Mouse (Mus musculus): ENCODE results near the gene Cep350. TPM values are rescaled to one million over a fixed set of nuclear protein-coding genes. Genes with fewer than 3 reads are reported as not detected.

Cep350 gene
- polyA plus RNA-seq, 1 experiment = 0.38 TPM

DNA sequence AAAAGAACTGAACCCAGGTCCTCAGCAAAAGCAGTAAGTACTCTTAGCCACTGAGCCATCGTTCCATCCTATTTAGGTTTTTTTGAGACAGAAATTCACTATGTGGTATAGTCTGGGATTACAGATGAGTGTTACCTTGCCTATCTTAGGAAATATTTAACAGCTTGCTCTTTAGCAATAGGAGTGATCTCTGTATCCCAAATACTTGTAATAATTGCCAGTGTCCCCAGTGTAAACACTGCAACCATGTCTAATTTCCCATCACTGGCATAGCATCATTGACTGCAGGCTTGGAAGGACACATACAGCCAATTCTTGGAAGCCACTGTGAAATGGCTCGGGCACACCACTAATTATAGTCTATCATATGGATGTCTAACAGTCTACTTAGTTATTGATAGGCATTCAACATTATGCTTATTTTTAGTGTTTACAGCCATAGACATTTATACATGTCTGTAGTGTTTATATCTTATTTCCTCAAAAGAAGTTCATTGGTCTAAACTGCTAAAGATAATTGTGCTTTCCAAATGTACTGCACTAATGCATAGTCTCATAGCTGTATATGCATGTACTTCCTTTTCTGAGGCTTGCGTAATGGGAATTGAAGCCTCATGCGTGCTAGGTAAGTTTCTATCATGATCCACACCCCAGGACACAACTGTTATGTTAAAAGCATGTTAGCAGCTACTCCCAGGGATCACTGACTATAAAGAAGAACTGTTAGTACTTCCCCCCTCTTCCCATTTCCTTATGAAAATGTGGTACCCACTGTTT, 146.9 kb downstream of the Cep350 start:
- Histone ChIP-seq H3K4me3 (replicated peaks) (no peak overlapping the region), H3K27me3 (ENCODE audit: control insufficient read depth) (no peaks in the 10 kb centered on the region), H3K36me3 (ENCODE audit: control insufficient read depth) (no peaks in the 10 kb centered on the region), H3K9me3 (ENCODE audit: control insufficient read depth, low read length) (no peaks in the 10 kb centered on the region), H3K4me1 (ENCODE audit: control insufficient read depth) (peaks cover 6% of the 10 kb centered on the region)
- TF ChIP-seq TAL1 (IDR thresholded peaks at IDR 0.05; ENCODE audit: low read length) (no peak), GATA1 (IDR thresholded peaks at IDR 0.05; ENCODE audit: low read length) (no peak)

DNA sequence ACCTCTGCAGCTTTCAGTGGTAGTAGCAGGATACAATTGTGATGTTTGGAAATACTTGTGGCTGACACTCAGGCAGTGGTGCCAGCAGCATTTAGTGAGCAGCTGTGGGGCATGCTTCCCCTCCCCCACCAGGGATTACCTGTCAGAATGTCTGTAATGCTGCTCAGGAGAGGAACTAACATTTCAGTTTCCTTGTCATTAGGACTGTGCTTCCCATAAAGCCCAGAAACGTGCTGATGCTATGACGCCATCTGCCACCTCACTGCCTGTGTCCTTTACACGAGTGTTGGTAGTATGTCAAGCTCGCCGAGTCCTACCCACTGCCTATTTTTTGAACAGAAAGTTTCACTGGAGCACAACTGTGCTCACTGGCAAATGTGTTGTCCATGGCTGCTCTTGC, 152.4 kb downstream of the Cep350 start:
- peaks cover 2% of the 10 kb centered on the region for H3K4me1 ChIP-seq (ENCODE audit: control insufficient read depth)
- no peaks in the 10 kb centered on the region for H3K27me3 ChIP-seq (ENCODE audit: control insufficient read depth)
- no peak overlapping the region for H3K4me3 ChIP-seq (replicated peaks)
- H3K9me3 ChIP-seq (ENCODE audit: control insufficient read depth, low read length) = no peaks in the 10 kb centered on the region
- no peaks in the 10 kb centered on the region for H3K36me3 ChIP-seq (ENCODE audit: control insufficient read depth)
- no peak for TF ChIP-seq GATA1 (IDR thresholded peaks at IDR 0.05; ENCODE audit: low read length)
- TF ChIP-seq TAL1 (IDR thresholded peaks at IDR 0.05; ENCODE audit: low read length) = no peak

DNA sequence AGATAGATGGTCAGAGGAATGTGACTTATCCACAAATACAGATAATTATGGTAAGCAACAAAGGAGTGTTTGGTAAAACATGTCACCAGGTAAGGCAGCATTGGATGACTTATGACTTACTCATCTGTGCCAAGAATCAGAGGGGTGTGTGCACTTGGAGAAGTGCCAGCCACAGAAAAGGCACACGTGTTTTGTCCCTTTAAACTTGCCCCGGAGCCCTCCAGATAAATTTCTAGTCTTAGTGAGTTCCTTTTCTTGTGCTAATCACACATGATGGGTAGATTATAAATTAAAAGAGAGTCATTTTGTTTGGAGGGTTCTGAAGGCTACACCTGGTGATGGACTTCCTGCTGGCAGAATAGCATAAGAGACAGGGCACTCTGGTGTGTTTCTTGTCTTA, 156.9 kb downstream of the Cep350 start:
- no peak overlapping the region for H3K4me3 ChIP-seq (replicated peaks)
- TF ChIP-seq TAL1 (IDR thresholded peaks at IDR 0.05; ENCODE audit: low read length) = no peak
- TF ChIP-seq GATA1 (IDR thresholded peaks at IDR 0.05; ENCODE audit: low read length) = no peak
- no peaks in the 10 kb centered on the region for H3K9me3 ChIP-seq (ENCODE audit: control insufficient read depth, low read length)
- no peaks in the 10 kb centered on the region for H3K36me3 ChIP-seq (ENCODE audit: control insufficient read depth)
- no peaks in the 10 kb centered on the region for H3K27me3 ChIP-seq (ENCODE audit: control insufficient read depth)
- peaks cover 32% of the 10 kb centered on the region for H3K4me1 ChIP-seq (ENCODE audit: control insufficient read depth)

DNA sequence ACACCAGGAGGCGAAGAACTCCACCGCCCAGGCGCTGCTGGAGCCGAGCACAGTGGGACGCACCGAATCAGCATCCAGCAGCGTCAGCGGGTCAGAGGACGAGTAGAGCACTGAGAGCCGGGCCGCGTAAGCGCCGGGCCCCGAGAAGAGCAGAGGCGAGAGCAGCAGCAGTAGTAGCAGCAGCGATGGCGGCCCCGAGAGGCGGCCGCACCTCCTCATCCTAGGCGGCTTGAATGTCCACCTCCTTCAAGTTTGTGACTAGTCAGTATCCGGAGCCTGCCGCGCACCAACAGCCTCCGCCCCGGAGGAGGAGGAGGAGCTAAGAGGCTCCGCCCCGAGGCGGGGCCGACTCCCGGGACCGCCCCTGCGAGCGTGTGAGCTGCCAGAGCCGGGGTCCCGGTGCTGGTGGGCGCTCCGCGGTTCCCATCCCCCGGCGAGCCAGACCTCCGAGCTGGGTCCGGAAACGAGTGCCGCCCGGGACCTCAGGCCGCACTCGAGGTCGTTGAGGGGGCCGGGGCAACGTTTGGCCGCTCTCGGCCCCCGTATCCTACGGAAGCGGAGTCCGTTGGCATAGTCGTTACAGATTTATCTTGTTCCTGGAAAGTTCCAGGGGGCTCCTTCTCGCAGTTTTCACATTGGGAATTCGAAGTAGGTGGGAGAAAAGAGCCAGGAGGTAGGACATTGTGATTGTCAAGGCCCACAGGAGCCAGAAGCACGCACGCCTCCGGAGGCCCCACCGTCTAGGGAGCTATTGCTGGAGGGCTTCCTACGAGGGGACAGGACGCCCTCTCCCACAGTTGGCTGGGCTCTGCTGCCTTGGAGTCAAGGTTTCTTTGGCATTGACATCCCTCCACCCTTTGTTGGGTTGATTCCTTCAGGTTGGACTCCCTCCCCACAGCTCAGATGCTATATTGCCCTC, 160.2 kb downstream of the Cep350 start, which contains the start of gene Qsox1:
Gene Qsox1, minus strand, starts transcription at position 309 of the 919 bp plus-strand sequence.
- no peaks in the 10 kb centered on the region for H3K9me3 ChIP-seq (ENCODE audit: control insufficient read depth, low read length)
- H3K4me3 ChIP-seq (replicated peaks) = peak within 1 kb of the TSS; percentile 95
- H3K36me3 ChIP-seq (ENCODE audit: control insufficient read depth) = peaks cover 12% of the 10 kb centered on the region
- H3K27me3 ChIP-seq (ENCODE audit: control insufficient read depth) = no peaks in the 10 kb centered on the region
- TF ChIP-seq TAL1 (IDR thresholded peaks at IDR 0.05; ENCODE audit: low read length) = no peak
- TF ChIP-seq GATA1 (IDR thresholded peaks at IDR 0.05; ENCODE audit: low read length) = no peak
- H3K4me1 ChIP-seq (ENCODE audit: control insufficient read depth) = peaks cover 55% of the 10 kb centered on the region

DNA sequence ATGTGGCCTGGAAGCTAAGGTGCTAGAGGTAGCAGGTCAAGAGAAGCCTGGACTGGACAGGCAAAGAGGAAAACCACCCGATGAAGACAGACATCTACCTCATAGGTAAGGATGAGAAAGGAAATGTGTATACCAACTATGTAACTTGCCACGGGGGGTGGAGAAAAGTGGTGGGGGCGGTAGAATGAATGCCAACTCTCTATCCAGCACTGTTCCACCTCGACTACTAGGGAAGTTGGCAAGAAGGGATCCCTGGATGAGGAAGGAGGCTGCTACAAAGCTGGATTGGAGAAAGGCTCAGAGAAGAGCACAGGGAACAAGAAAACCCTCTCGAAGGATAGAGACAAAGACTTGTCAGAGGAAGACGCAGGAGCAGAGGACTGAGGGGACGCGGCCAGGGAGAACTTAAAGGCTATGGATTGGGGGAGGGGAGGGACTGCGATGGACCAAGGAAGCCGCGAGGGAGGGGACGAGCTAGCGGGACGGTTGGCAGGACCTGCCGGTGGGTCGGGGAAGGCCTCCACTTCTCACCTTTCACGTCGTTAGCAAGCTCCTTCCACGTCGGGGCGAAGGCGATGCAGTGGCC, 161.0 kb downstream of the Cep350 start:
- TF ChIP-seq GATA1 (IDR thresholded peaks at IDR 0.05; ENCODE audit: low read length) = no peak
- TF ChIP-seq TAL1 (IDR thresholded peaks at IDR 0.05; ENCODE audit: low read length) = no peak
- H3K4me1 ChIP-seq (ENCODE audit: control insufficient read depth) = peaks cover 55% of the 10 kb centered on the region
- H3K36me3 ChIP-seq (ENCODE audit: control insufficient read depth) = peaks cover 12% of the 10 kb centered on the region
- no peaks in the 10 kb centered on the region for H3K9me3 ChIP-seq (ENCODE audit: control insufficient read depth, low read length)
- no peaks in the 10 kb centered on the region for H3K27me3 ChIP-seq (ENCODE audit: control insufficient read depth)
- peak overlapping the region; percentile 95 for H3K4me3 ChIP-seq (replicated peaks)

DNA sequence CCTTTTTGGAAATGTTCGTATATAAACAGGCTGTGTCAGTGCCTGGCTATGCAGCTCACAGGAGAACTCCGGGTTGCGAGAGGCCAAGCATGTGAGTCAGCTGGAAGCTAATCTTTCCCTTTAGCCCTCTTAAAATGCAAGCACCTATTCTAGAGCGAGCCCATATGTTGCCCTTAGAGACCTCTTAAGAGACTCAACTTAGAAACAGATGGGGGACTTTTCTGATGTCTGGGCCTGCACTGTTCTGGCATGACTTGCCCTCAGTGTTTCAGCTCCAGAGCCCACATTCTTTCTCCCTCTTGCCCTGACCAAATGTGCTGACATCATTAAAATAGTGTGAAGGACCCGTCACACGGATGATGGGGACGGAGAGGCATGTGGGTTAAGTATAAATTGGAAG, 162.4 kb downstream of the Cep350 start:
- Histone ChIP-seq H3K36me3 (ENCODE audit: control insufficient read depth) (peaks cover 19% of the 10 kb centered on the region), H3K4me1 (ENCODE audit: control insufficient read depth) (peaks cover 58% of the 10 kb centered on the region), H3K4me3 (replicated peaks) (no peak overlapping the region), H3K9me3 (ENCODE audit: control insufficient read depth, low read length) (no peaks in the 10 kb centered on the region), H3K27me3 (ENCODE audit: control insufficient read depth) (no peaks in the 10 kb centered on the region)
- TF ChIP-seq TAL1 (IDR thresholded peaks at IDR 0.05; ENCODE audit: low read length) (no peak), GATA1 (IDR thresholded peaks at IDR 0.05; ENCODE audit: low read length) (no peak)

DNA sequence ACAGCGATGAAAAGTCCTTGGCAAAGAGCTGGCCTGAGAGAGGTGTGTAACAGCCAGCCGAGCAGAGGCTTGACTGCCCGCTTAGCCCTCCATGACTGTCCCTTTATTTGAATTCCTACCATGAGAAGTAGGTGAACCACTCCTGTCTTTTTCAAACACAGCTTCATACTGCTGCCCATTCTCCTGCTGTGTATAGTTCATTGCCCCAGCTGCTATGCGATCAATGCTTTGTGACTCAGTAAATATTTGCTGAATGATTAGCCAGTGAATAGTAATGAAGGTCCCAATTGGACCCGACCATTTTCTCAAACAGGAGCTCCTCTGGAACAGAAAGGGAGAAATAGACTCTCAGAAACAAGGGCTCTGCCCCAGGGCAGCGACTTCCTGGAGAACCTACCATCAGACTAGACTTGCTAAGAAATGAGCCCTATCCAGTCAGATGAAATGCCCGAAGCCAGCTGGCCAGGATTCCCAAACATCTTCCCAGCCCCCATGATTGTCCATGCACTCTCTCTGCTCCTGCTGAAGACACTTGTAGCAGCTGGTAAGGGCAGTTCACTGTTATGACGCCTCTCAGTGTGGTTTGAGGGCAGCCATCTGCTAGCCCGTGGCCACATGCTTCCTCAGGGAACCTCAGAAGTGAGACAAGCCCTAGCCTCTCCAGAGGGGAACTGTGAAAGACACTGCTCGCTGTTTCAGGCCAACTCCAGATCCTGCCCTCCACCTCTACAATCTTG, 163.2 kb downstream of the Cep350 start:
- H3K4me1 ChIP-seq (ENCODE audit: control insufficient read depth) = peaks cover 59% of the 10 kb centered on the region

DNA sequence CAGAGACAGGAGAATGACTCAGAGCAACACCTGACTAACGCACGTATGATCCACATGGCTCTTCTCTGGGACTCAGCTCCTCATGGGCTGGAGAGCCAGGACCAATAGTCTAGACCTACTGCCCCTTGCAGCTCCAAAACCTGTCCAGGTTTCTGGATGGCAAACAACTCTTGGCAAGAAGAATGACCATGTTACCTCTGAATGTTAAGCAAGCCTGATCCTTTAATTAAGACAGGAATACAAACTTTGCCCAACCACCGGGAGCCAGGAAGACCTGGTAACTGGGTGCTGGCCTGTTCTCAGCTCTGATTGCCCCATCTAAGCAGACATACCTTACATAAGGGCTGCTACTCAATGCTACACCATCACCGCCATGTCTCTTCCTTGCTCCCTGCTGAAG, 164.8 kb downstream of the Cep350 start:
- Histone ChIP-seq H3K9me3 (ENCODE audit: control insufficient read depth, low read length) (no peaks in the 10 kb centered on the region), H3K36me3 (ENCODE audit: control insufficient read depth) (peaks cover 27% of the 10 kb centered on the region), H3K27me3 (ENCODE audit: control insufficient read depth) (no peaks in the 10 kb centered on the region), H3K4me3 (replicated peaks) (no peak overlapping the region), H3K4me1 (ENCODE audit: control insufficient read depth) (peaks cover 47% of the 10 kb centered on the region)
- TF ChIP-seq TAL1 (IDR thresholded peaks at IDR 0.05; ENCODE audit: low read length) (no peak), GATA1 (IDR thresholded peaks at IDR 0.05; ENCODE audit: low read length) (no peak)

More for the DNA sequence above, 163.2 kb downstream of the Cep350 start:
- no peaks in the 10 kb centered on the region for H3K27me3 ChIP-seq (ENCODE audit: control insufficient read depth)
- H3K9me3 ChIP-seq (ENCODE audit: control insufficient read depth, low read length) = no peaks in the 10 kb centered on the region
- TF ChIP-seq TAL1 (IDR thresholded peaks at IDR 0.05; ENCODE audit: low read length) = no peak
- TF ChIP-seq GATA1 (IDR thresholded peaks at IDR 0.05; ENCODE audit: low read length) = no peak
- H3K4me3 ChIP-seq (replicated peaks) = no peak overlapping the region
- peaks cover 19% of the 10 kb centered on the region for H3K36me3 ChIP-seq (ENCODE audit: control insufficient read depth)

Data from erythroblast, embryonic 14.5 days (primary cell).